Comparison of ENCODE assay signal across 23 mouse cellular contexts in genomic region chr3:129624193-129624805, GRCm38 (mm10).
DNase-seq lines count a peak whose midpoint lies in the region; ATAC-seq and TF ChIP-seq lines count a peak whose summit lies in the region.
"Had no signal": no experiment of that assay in that cellular context is flagged by ENCODE, and none has a peak within 500 bp of the region (broad histone marks: within the 10 kb centered on the region; RNA-seq: fewer than 3 reads in every experiment).

No protein-coding gene starts in this region.

- H3K36me3 ChIP-seq in hindbrain, embryonic 14.5 days (replicated peaks; ENCODE audit: control insufficient read depth, insufficient read depth): peaks cover 5% of the 10 kb centered on the region
- peaks cover 12% of the 10 kb centered on the region; the same call in 1 of the 2 replicates for H3K36me3 ChIP-seq in hindbrain, embryonic 12.5 days
- no peaks in the 10 kb centered on the region for H3K36me3 ChIP-seq in forebrain, postnatal 0 days (ENCODE audit: insufficient read depth)
- H3K36me3 ChIP-seq: embryonic facial prominence, embryonic 15.5 days had no signal

- no peaks in the 10 kb centered on the region for H3K4me1 ChIP-seq in hindbrain, embryonic 14.5 days (replicated peaks; ENCODE audit: control insufficient read depth, insufficient read depth, low read length)
- H3K4me1 ChIP-seq in hindbrain, embryonic 12.5 days: no peaks in the 10 kb centered on the region
- H3K4me1 ChIP-seq in forebrain, postnatal 0 days (ENCODE audit: insufficient read depth): no peaks in the 10 kb centered on the region
- H3K4me1 ChIP-seq: embryonic facial prominence, embryonic 15.5 days; midbrain, embryonic 13.5 days had no signal

- no peak overlapping the region for H3K4me2 ChIP-seq in hindbrain, embryonic 14.5 days (replicated peaks)
- no peak overlapping the region for H3K4me2 ChIP-seq in hindbrain, embryonic 12.5 days (replicated peaks)
- H3K4me2 ChIP-seq in forebrain, postnatal 0 days (ENCODE audit: low read depth): no peak overlapping the region
- H3K4me2 ChIP-seq: embryonic facial prominence, embryonic 15.5 days; limb, embryonic 15.5 days; lung, embryonic 14.5 days; midbrain, embryonic 13.5 days had no signal

- DNase-seq in adrenal gland, postnatal 10 days: peak; percentile 24
- DNase-seq in adrenal gland, postnatal 14 days: no peak
- DNase-seq in hindbrain, embryonic 14.5 days (ENCODE audit: low spot score): no peak
- DNase-seq in layer of hippocampus, adult 2 months (ENCODE audit: low spot score in 2 of 2): no peak
- no peak for DNase-seq in layer of hippocampus, postnatal 14 days (ENCODE audit: low spot score in 2 of 2)
- no peak for DNase-seq in forebrain, postnatal 0 days
- no peak for DNase-seq in embryo, embryonic 9.5 days (ENCODE audit: extremely low spot score)
- DNase-seq: cerebellum, adult 18-20 months; cerebellum, postnatal 36 days; gastrocnemius, postnatal 25 days; heart, adult 18-20 months; kidney, adult 2 months; kidney, postnatal 14 days; left cerebral cortex, postnatal 4 days; lung, embryonic 14.5 days; right cerebral cortex, postnatal 14 days; spleen, adult 18-20 months had no signal

- TF ChIP-seq CTCF in layer of hippocampus, adult 2 months (conservative IDR thresholded peaks at IDR 0.05): no peak
- TF ChIP-seq CTCF in forebrain, postnatal 0 days (IDR thresholded peaks at IDR 0.05; ENCODE audit: low read depth): no peak

- no peak overlapping the region for H3K4me3 ChIP-seq in hindbrain, embryonic 14.5 days (replicated peaks; ENCODE audit: low read length)
- H3K4me3 ChIP-seq in hindbrain, embryonic 12.5 days: no peak overlapping the region
- H3K4me3 ChIP-seq in layer of hippocampus, adult 2 months: no peak overlapping the region
- no peak overlapping the region for H3K4me3 ChIP-seq in forebrain, postnatal 0 days (ENCODE audit: low read depth, low read length)
- H3K4me3 ChIP-seq: embryonic facial prominence, embryonic 15.5 days; limb, embryonic 15.5 days; megakaryocyte, embryonic 14.5 days; midbrain, embryonic 13.5 days had no signal

- 88% methylated on average over 10 of the region's 10 CpGs for WGBS in hindbrain, embryonic 14.5 days
- WGBS in hindbrain, embryonic 12.5 days: 90% methylated on average over 10 of the region's 10 CpGs
- 67% methylated on average over 10 of the region's 10 CpGs for WGBS in forebrain, postnatal 0 days

- no peak overlapping the region for H3K9ac ChIP-seq in hindbrain, embryonic 14.5 days
- H3K9ac ChIP-seq in hindbrain, embryonic 12.5 days: no peak overlapping the region
- H3K9ac ChIP-seq in forebrain, postnatal 0 days: no peak overlapping the region
- H3K9ac ChIP-seq: embryonic facial prominence, embryonic 15.5 days; limb, embryonic 15.5 days; liver, embryonic 14.5 days; lung, embryonic 14.5 days; midbrain, embryonic 13.5 days had no signal

- peak; percentile 65; the same call in 1 of the 2 replicates for ATAC-seq in hindbrain, embryonic 14.5 days (ENCODE audit: low FRiP score)
- no peak for ATAC-seq in hindbrain, embryonic 12.5 days (ENCODE audit: low FRiP score)
- peak; percentile 29 for ATAC-seq in forebrain, postnatal 0 days
- ATAC-seq: midbrain, embryonic 13.5 days had no signal

- H3K27me3 ChIP-seq in hindbrain, embryonic 14.5 days (ENCODE audit: control insufficient read depth, insufficient read depth, low read length): no peaks in the 10 kb centered on the region
- H3K27me3 ChIP-seq in hindbrain, embryonic 12.5 days: no peaks in the 10 kb centered on the region
- H3K27me3 ChIP-seq in forebrain, postnatal 0 days (ENCODE audit: insufficient read depth, low read length): no peaks in the 10 kb centered on the region
- H3K27me3 ChIP-seq: embryonic facial prominence, embryonic 15.5 days; limb, embryonic 15.5 days; megakaryocyte, embryonic 14.5 days; midbrain, embryonic 13.5 days had no signal

- H3K27ac ChIP-seq in hindbrain, embryonic 14.5 days: no peak overlapping the region
- H3K27ac ChIP-seq in hindbrain, embryonic 12.5 days: no peak overlapping the region
- peak overlapping the region; percentile 73 for H3K27ac ChIP-seq in layer of hippocampus, adult 2 months
- H3K27ac ChIP-seq in forebrain, postnatal 0 days (ENCODE audit: low read depth, low read length): no peak overlapping the region
- H3K27ac ChIP-seq: embryonic facial prominence, embryonic 15.5 days; limb, embryonic 15.5 days; liver, embryonic 14.5 days; midbrain, embryonic 13.5 days had no signal

- no peaks in the 10 kb centered on the region for H3K9me3 ChIP-seq in hindbrain, embryonic 14.5 days (ENCODE audit: control insufficient read depth, low read length)
- H3K9me3 ChIP-seq in hindbrain, embryonic 12.5 days (replicated peaks): no peaks in the 10 kb centered on the region
- no peaks in the 10 kb centered on the region for H3K9me3 ChIP-seq in forebrain, postnatal 0 days (ENCODE audit: low read length)
- H3K9me3 ChIP-seq: embryonic facial prominence, embryonic 15.5 days; limb, embryonic 15.5 days; megakaryocyte, embryonic 14.5 days; midbrain, embryonic 13.5 days had no signal
